Comparison of ENCODE assay signal across 9 mouse cellular contexts in the genomic region with DNA sequence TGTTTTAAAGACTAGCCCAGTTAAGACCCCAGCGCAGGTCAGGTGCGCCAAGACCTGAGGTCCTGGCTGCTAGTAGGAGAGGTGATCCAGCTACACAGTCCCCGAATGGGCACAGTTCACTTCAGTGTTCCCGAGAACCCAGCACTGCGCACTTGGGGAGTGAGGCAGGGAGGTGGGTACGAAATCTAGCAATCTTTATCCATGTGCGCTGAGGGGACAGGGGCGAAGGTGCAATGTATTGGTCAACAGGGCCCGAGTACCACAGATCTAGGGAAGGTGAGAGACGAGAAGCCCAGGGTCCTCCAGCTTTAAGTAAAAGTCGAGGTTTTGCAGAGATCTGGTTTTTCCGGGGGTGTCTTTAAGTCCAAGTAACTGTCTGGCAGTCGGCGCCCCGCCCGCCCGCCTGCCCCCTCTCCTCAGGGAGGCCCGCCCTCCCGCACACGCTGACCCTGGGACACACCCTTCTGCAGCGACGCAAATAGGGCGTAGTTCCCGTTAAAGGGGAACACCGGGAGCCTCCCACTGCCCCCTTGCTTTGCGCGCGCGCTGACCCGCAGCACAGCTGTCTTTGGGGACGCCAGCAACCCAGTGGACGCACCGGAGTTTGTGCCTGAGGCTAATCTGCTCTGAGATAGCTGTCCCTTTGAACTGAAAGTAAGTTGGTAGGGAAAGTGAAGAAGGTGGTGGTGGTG. TPM values are rescaled to one million over a fixed set of nuclear protein-coding genes. Genes with fewer than 3 reads are reported as not detected.
DNase-seq lines count a peak whose midpoint lies in the region; ATAC-seq and TF ChIP-seq lines count a peak whose summit lies in the region.
"Had no signal": no experiment of that assay in that cellular context is flagged by ENCODE, and none has a peak within 500 bp of the region (broad histone marks: within the 10 kb centered on the region; RNA-seq: fewer than 3 reads in every experiment).

No protein-coding gene starts in this region.

- H3K4me1 ChIP-seq in forebrain, embryonic 16.5 days (replicated peaks; ENCODE audit: control insufficient read depth, insufficient read depth, low read length) = peaks cover 29% of the 10 kb centered on the region
- peaks cover 29% of the 10 kb centered on the region for H3K4me1 ChIP-seq in hindbrain, embryonic 12.5 days
- no peaks in the 10 kb centered on the region for H3K4me1 ChIP-seq in liver, adult 2 months (ENCODE audit: control insufficient read depth, insufficient read depth, low read length)
- H3K4me1 ChIP-seq in neural tube, embryonic 11.5 days (ENCODE audit: control insufficient read depth, insufficient read depth, low read length) = no peaks in the 10 kb centered on the region; the same call in 1 of the 2 replicates

- peak overlapping the region; percentile 55 for H3K4me3 ChIP-seq in left cerebral cortex, adult 2 months
- H3K4me3 ChIP-seq in forebrain, embryonic 16.5 days (replicated peaks; ENCODE audit: low read length) = peak overlapping the region; percentile 49
- H3K4me3 ChIP-seq in hindbrain, embryonic 12.5 days = peak overlapping the region; percentile 52
- H3K4me3 ChIP-seq in liver, adult 2 months (ENCODE audit: insufficient read depth, low read depth, low read length) = peak overlapping the region; percentile 54
- H3K4me3 ChIP-seq in neural tube, embryonic 11.5 days (ENCODE audit: low read depth, low read length) = peak overlapping the region; percentile 56

- intact Hi-C loops in left cerebral cortex, adult 2 months (cut with DNase I) = loop anchor here (5.0 to 10.0 kb wide), 2 partner anchors 106 to 134 kb away; no protein-coding TSS in a partner anchor
- intact Hi-C loops in left cerebral cortex, postnatal 36 days (cut with DNase I) = loop anchor here (5.0 kb wide), 2 partner anchors 129 to 374 kb away; no protein-coding TSS in a partner anchor

- H3K9me3 ChIP-seq in forebrain, embryonic 16.5 days (ENCODE audit: control insufficient read depth, low read length) = no peaks in the 10 kb centered on the region
- H3K9me3 ChIP-seq in hindbrain, embryonic 12.5 days (replicated peaks) = no peaks in the 10 kb centered on the region
- no peaks in the 10 kb centered on the region for H3K9me3 ChIP-seq in neural tube, embryonic 11.5 days (ENCODE audit: control insufficient read depth, low read length)

- WGBS in forebrain, embryonic 16.5 days = 5% methylated on average over 33 of the region's 33 CpGs
- WGBS in hindbrain, embryonic 12.5 days = 4% methylated on average over 33 of the region's 33 CpGs
- 4% methylated on average over 33 of the region's 33 CpGs for WGBS in liver, adult 2 months
- WGBS in neural tube, embryonic 11.5 days = 4% methylated on average over 33 of the region's 33 CpGs

- TF ChIP-seq CTCF in left cerebral cortex, adult 2 months (IDR thresholded peaks at IDR 0.05) = no peak
- TF ChIP-seq CTCF in liver, adult 2 months (IDR thresholded peaks at IDR 0.05; ENCODE audit: low read depth, low read length) = no peak

- H3K9ac ChIP-seq in forebrain, embryonic 16.5 days (replicated peaks; ENCODE audit: low read depth, low read length) = no peak overlapping the region
- H3K9ac ChIP-seq in hindbrain, embryonic 12.5 days = peak overlapping the region; percentile 74
- peak overlapping the region; percentile 11 for H3K9ac ChIP-seq in liver, adult 2 months (ENCODE audit: low read depth, low read length)
- H3K9ac ChIP-seq in neural tube, embryonic 11.5 days (ENCODE audit: low read length) = no peak overlapping the region

- H3K27ac ChIP-seq in left cerebral cortex, adult 2 months = no peak overlapping the region
- no peak overlapping the region for H3K27ac ChIP-seq in forebrain, embryonic 16.5 days (ENCODE audit: low read length)
- no peak overlapping the region for H3K27ac ChIP-seq in hindbrain, embryonic 12.5 days
- H3K27ac ChIP-seq in liver, adult 2 months (replicated peaks; ENCODE audit: insufficient read depth, low read depth, low read length) = peak overlapping the region; percentile 9; the same call in 1 of the 2 replicates
- H3K27ac ChIP-seq in neural tube, embryonic 11.5 days (ENCODE audit: low read depth, low read length) = no peak overlapping the region

- no peak for DNase-seq in left cerebral cortex, adult 2 months (ENCODE audit: extremely low spot score in 1 of 2, low spot score in 2 of 2)
- DNase-seq in left cerebral cortex, adult 8-10 months (ENCODE audit: low spot score in 2 of 2) = no peak
- no peak for DNase-seq in liver, adult 2 months (ENCODE audit: extremely low read depth, low read depth, low spot score)
- peak; percentile 35 for DNase-seq in neural tube, embryonic 11.5 days (ENCODE audit: low spot score)
- no peak for DNase-seq in left cerebral cortex, postnatal 36 days (ENCODE audit: low spot score in 2 of 2)

- TF ChIP-seq POLR2A in liver, adult 2 months (IDR thresholded peaks at IDR 0.05; ENCODE audit: extremely low read depth, insufficient read depth, low read length) = no peak

- no peak for ATAC-seq in forebrain, embryonic 16.5 days
- ATAC-seq in hindbrain, embryonic 12.5 days (ENCODE audit: low FRiP score) = no peak
- ATAC-seq in neural tube, embryonic 11.5 days (ENCODE audit: insufficient read depth, low FRiP score, low TSS enrichment) = no peak
- ATAC-seq in megakaryocyte-erythroid progenitor cell, adult 5-6 weeks (replicated peaks; ENCODE audit: low FRiP score, low TSS enrichment, poor library complexity, severe bottlenecking) = no peak

- H3K27me3 ChIP-seq in forebrain, embryonic 16.5 days (replicated peaks; ENCODE audit: control insufficient read depth, insufficient read depth, low read length) = peaks cover 39% of the 10 kb centered on the region
- peaks cover 67% of the 10 kb centered on the region for H3K27me3 ChIP-seq in hindbrain, embryonic 12.5 days
- H3K27me3 ChIP-seq in liver, adult 2 months (ENCODE audit: control insufficient read depth, insufficient read depth, low read length) = peaks cover 4% of the 10 kb centered on the region; the same call in 1 of the 2 replicates
- peaks cover 38% of the 10 kb centered on the region for H3K27me3 ChIP-seq in neural tube, embryonic 11.5 days (ENCODE audit: control insufficient read depth, insufficient read depth, low read length)

- H3K4me2 ChIP-seq in forebrain, embryonic 16.5 days (ENCODE audit: low read length) = peak overlapping the region; percentile 97
- H3K4me2 ChIP-seq in hindbrain, embryonic 12.5 days (replicated peaks) = peak overlapping the region; percentile 94
- peak overlapping the region; percentile 96 for H3K4me2 ChIP-seq in neural tube, embryonic 11.5 days (ENCODE audit: low read depth)

- no peaks in the 10 kb centered on the region for H3K79me2 ChIP-seq in liver, adult 2 months (ENCODE audit: control insufficient read depth, insufficient read depth, low read length)

- H3K36me3 ChIP-seq in forebrain, embryonic 16.5 days (ENCODE audit: control insufficient read depth, insufficient read depth) = no peaks in the 10 kb centered on the region
- no peaks in the 10 kb centered on the region for H3K36me3 ChIP-seq in hindbrain, embryonic 12.5 days
- no peaks in the 10 kb centered on the region for H3K36me3 ChIP-seq in liver, adult 2 months (ENCODE audit: control insufficient read depth, insufficient read depth, low read length)
- no peaks in the 10 kb centered on the region for H3K36me3 ChIP-seq in neural tube, embryonic 11.5 days (ENCODE audit: control insufficient read depth, insufficient read depth, low read length)

RNA-seq across cellular contexts. Expression of a gene that starts 2.4 kb away (rescaled TPM):
- total RNA-seq in left cerebral cortex, adult 2 months (2021) = 10 to 100 TPM; 25.7 to 27.5 TPM
- total RNA-seq in left cerebral cortex, adult 8-10 months (2022) = 10 to 100 TPM; 37.8 to 50.7 (median 45.0) TPM
- polyA plus RNA-seq in forebrain, embryonic 16.5 days (2015; fragmentation: Nextera tagmentation; extraction: Ambion mirVana) = 24.3 and 37.4 TPM in 2 replicates
- 68.7 and 76.0 TPM in 2 replicates for polyA plus RNA-seq in hindbrain, embryonic 12.5 days (2016; fragmentation: Nextera tagmentation; extraction: Ambion mirVana)
- 1.8 TPM in 2 replicates for total RNA-seq in liver, adult 2 months (2014; rRNA removed)
- 2.0 and 3.3 TPM in 2 replicates for polyA plus RNA-seq in liver, adult 2 months (2012; rRNA removed)
- polyA plus RNA-seq in neural tube, embryonic 11.5 days (2014; fragmentation: Nextera tagmentation; extraction: Ambion mirVana) = 34.1 and 36.6 TPM in 2 replicates
- not detected in 2 replicates for total RNA-seq in megakaryocyte-erythroid progenitor cell, adult 5-6 weeks (2014; fragmentation: Nextera tagmentation)
- not detected in 2 replicates for total RNA-seq in megakaryocyte-erythroid progenitor cell, adult 5-6 weeks (2017)
- 10 to 100 TPM; 22.4 to 28.4 TPM for total RNA-seq in left cerebral cortex, postnatal 36 days (2021)
- total RNA-seq: MEL had no signal

Comparison
In these comparisons a context has a peak if more than half of its experiments do, and no peak if none do; other contexts are left out.
1. H3K9ac ChIP-seq: peak in hindbrain, embryonic 12.5 days (single experiment) and liver, adult 2 months (single experiment); none in forebrain, embryonic 16.5 days (single experiment) and neural tube, embryonic 11.5 days (single experiment).
2. Peak in every context shown above with its lines, with median percentiles within 50 percentile points of each other: H3K4me3 ChIP-seq and H3K4me2 ChIP-seq.